Mouse (Mus musculus): ENCODE data around the gene Cdh12. TPM values are rescaled to one million over a fixed set of nuclear protein-coding genes. Genes with fewer than 3 reads are reported as not detected.
"Not testable (repeated sequence)": the region's sequence is repeated elsewhere in the genome, so short reads cannot be mapped to it uniquely, and the experiment has no call there.

Cdh12 gene
- polyA plus RNA-seq, 1 experiment = not detected

GRCm38 (mm10) chr15:21355356-21356101 lies 906.5 kb downstream of the Cdh12 start:
- TF ChIP-seq POLR2A (IDR thresholded peaks at IDR 0.05; ENCODE audit: control insufficient read depth, extremely low read depth, insufficient read depth, low read length, poor library complexity) (no peak), CTCF (IDR thresholded peaks at IDR 0.05; ENCODE audit: borderline replicate concordance, control insufficient read depth, extremely low read depth, insufficient read depth, low read length, poor library complexity) (no peak)
- no peak for DNase-seq
- 89% methylated on average over 5 of the region's 5 CpGs for WGBS

GRCm38 (mm10) chr15:21366366-21366765 lies 917.3 kb downstream of the Cdh12 start:
- Histone ChIP-seq H3K27ac (ENCODE audit: control insufficient read depth, insufficient read depth, low read length) (no peak overlapping the region), H3K4me3 (ENCODE audit: control insufficient read depth, insufficient read depth, low read length) (no peak overlapping the region), H3K36me3 (ENCODE audit: control insufficient read depth, insufficient read depth, low read length) (no peaks in the 10 kb centered on the region), H3K4me1 (replicated peaks; ENCODE audit: control insufficient read depth, insufficient read depth, low read length) (no peaks in the 10 kb centered on the region), H3K27me3 (ENCODE audit: control insufficient read depth, insufficient read depth, low read length) (no peaks in the 10 kb centered on the region)
- no peak for TF ChIP-seq CTCF (IDR thresholded peaks at IDR 0.05; ENCODE audit: borderline replicate concordance, control insufficient read depth, extremely low read depth, insufficient read depth, low read length, poor library complexity)
- TF ChIP-seq POLR2A (IDR thresholded peaks at IDR 0.05; ENCODE audit: control insufficient read depth, extremely low read depth, insufficient read depth, low read length, poor library complexity) = no peak
- DNase-seq = no peak

More at GRCm38 (mm10) chr15:21355356-21356101, 906.5 kb downstream of the Cdh12 start:
- Histone ChIP-seq H3K4me3 (ENCODE audit: control insufficient read depth, insufficient read depth, low read length) (no peak overlapping the region), H3K36me3 (ENCODE audit: control insufficient read depth, insufficient read depth, low read length) (no peaks in the 10 kb centered on the region), H3K4me1 (replicated peaks; ENCODE audit: control insufficient read depth, insufficient read depth, low read length) (no peaks in the 10 kb centered on the region), H3K27ac (ENCODE audit: control insufficient read depth, insufficient read depth, low read length) (no peak overlapping the region), H3K27me3 (ENCODE audit: control insufficient read depth, insufficient read depth, low read length) (no peaks in the 10 kb centered on the region)

- no peak for DNase-seq
- H3K4me1 ChIP-seq (replicated peaks; ENCODE audit: control insufficient read depth, insufficient read depth, low read length) = no peaks in the 10 kb centered on the region
- no peaks in the 10 kb centered on the region for H3K36me3 ChIP-seq (ENCODE audit: control insufficient read depth, insufficient read depth, low read length)
- WGBS = 89% methylated on average over 5 of the region's 5 CpGs
- H3K27ac ChIP-seq (ENCODE audit: control insufficient read depth, insufficient read depth, low read length) = no peak overlapping the region
- H3K27me3 ChIP-seq (ENCODE audit: control insufficient read depth, insufficient read depth, low read length) = no peaks in the 10 kb centered on the region
- TF ChIP-seq CTCF (IDR thresholded peaks at IDR 0.05; ENCODE audit: borderline replicate concordance, control insufficient read depth, extremely low read depth, insufficient read depth, low read length, poor library complexity) = no peak
- H3K4me3 ChIP-seq (ENCODE audit: control insufficient read depth, insufficient read depth, low read length) = no peak overlapping the region
These were observed 926.4 kb downstream of the Cdh12 start for GRCm38 (mm10) chr15:21375460-21375859.

- Histone ChIP-seq H3K36me3 (ENCODE audit: control insufficient read depth, insufficient read depth, low read length) (no peaks in the 10 kb centered on the region), H3K4me3 (ENCODE audit: control insufficient read depth, insufficient read depth, low read length) (no peak overlapping the region), H3K27me3 (ENCODE audit: control insufficient read depth, insufficient read depth, low read length) (no peaks in the 10 kb centered on the region), H3K27ac (ENCODE audit: control insufficient read depth, insufficient read depth, low read length) (no peak overlapping the region), H3K4me1 (replicated peaks; ENCODE audit: control insufficient read depth, insufficient read depth, low read length) (no peaks in the 10 kb centered on the region)
- WGBS = 84% methylated on average over 3 of the region's 3 CpGs
- no peak for DNase-seq
- TF ChIP-seq POLR2A (IDR thresholded peaks at IDR 0.05; ENCODE audit: control insufficient read depth, extremely low read depth, insufficient read depth, low read length, poor library complexity) = no peak
- no peak for TF ChIP-seq CTCF (IDR thresholded peaks at IDR 0.05; ENCODE audit: borderline replicate concordance, control insufficient read depth, extremely low read depth, insufficient read depth, low read length, poor library complexity)
These were observed 926.8 kb downstream of the Cdh12 start for GRCm38 (mm10) chr15:21375871-21376270.

GRCm38 (mm10) chr15:21391442-21391841 lies 942.4 kb downstream of the Cdh12 start:
- not testable (repeated sequence) for H3K27ac ChIP-seq (ENCODE audit: control insufficient read depth, insufficient read depth, low read length); DNase-seq; H3K27me3 ChIP-seq (ENCODE audit: control insufficient read depth, insufficient read depth, low read length); H3K36me3 ChIP-seq (ENCODE audit: control insufficient read depth, insufficient read depth, low read length); H3K4me1 ChIP-seq (replicated peaks; ENCODE audit: control insufficient read depth, insufficient read depth, low read length); H3K4me3 ChIP-seq (ENCODE audit: control insufficient read depth, insufficient read depth, low read length)
- 92% methylated on average over 14 of the region's 14 CpGs for WGBS

GRCm38 (mm10) chr15:21393080-21393479 lies 944.0 kb downstream of the Cdh12 start:
- no peaks in the 10 kb centered on the region for H3K27me3 ChIP-seq (ENCODE audit: control insufficient read depth, insufficient read depth, low read length)
- no peaks in the 10 kb centered on the region for H3K4me1 ChIP-seq (replicated peaks; ENCODE audit: control insufficient read depth, insufficient read depth, low read length)
- H3K4me3 ChIP-seq (ENCODE audit: control insufficient read depth, insufficient read depth, low read length) = no peak overlapping the region
- 91% methylated on average over 3 of the region's 3 CpGs for WGBS
- no peak for DNase-seq
- H3K36me3 ChIP-seq (ENCODE audit: control insufficient read depth, insufficient read depth, low read length) = no peaks in the 10 kb centered on the region
- TF ChIP-seq CTCF (IDR thresholded peaks at IDR 0.05; ENCODE audit: borderline replicate concordance, control insufficient read depth, extremely low read depth, insufficient read depth, low read length, poor library complexity) = no peak
- H3K27ac ChIP-seq (ENCODE audit: control insufficient read depth, insufficient read depth, low read length) = no peak overlapping the region

- no peak for DNase-seq
- Histone ChIP-seq H3K27ac (ENCODE audit: control insufficient read depth, insufficient read depth, low read length) (no peak overlapping the region), H3K4me3 (ENCODE audit: control insufficient read depth, insufficient read depth, low read length) (no peak overlapping the region), H3K27me3 (ENCODE audit: control insufficient read depth, insufficient read depth, low read length) (no peaks in the 10 kb centered on the region), H3K4me1 (replicated peaks; ENCODE audit: control insufficient read depth, insufficient read depth, low read length) (no peaks in the 10 kb centered on the region), H3K36me3 (ENCODE audit: control insufficient read depth, insufficient read depth, low read length) (no peaks in the 10 kb centered on the region)
- TF ChIP-seq POLR2A (IDR thresholded peaks at IDR 0.05; ENCODE audit: control insufficient read depth, extremely low read depth, insufficient read depth, low read length, poor library complexity) (no peak), CTCF (IDR thresholded peaks at IDR 0.05; ENCODE audit: borderline replicate concordance, control insufficient read depth, extremely low read depth, insufficient read depth, low read length, poor library complexity) (no peak)
- 86% methylated on average over 6 of the region's 6 CpGs for WGBS
These were observed 956.1 kb downstream of the Cdh12 start for GRCm38 (mm10) chr15:21405196-21405595.

Data from thymus, adult 2 months (tissue).